Mouse (Mus musculus): ENCODE results near the gene Sh3kbp1. TPM values are rescaled to one million over a fixed set of nuclear protein-coding genes. Genes with fewer than 3 reads are reported as not detected.

Sh3kbp1 gene
- polyA plus RNA-seq, 1 experiment from 2014 or later = 28.5 TPM

GRCm38 (mm10) chrX:159671388-159671787 is 44.3 kb downstream of the Sh3kbp1 start:
- Histone ChIP-seq H3K27me3 (ENCODE audit: control insufficient read depth, insufficient read depth, low read length) (no peaks in the 10 kb centered on the region; the same call in 1 of the 2 replicates), H3K36me3 (ENCODE audit: control insufficient read depth, insufficient read depth, low read length) (no peaks in the 10 kb centered on the region), H3K9me3 (ENCODE audit: control insufficient read depth, low read length) (no peaks in the 10 kb centered on the region), H3K9ac (ENCODE audit: low read length) (no peak overlapping the region), H3K4me1 (replicated peaks; ENCODE audit: control insufficient read depth, insufficient read depth, low read length) (no peaks in the 10 kb centered on the region), H3K27ac (ENCODE audit: low read depth, low read length) (no peak overlapping the region), H3K4me3 (ENCODE audit: low read depth, low read length) (no peak overlapping the region), H3K4me2 (ENCODE audit: low read depth, low read length, severe bottlenecking) (no peak overlapping the region)
- no peak for DNase-seq (ENCODE audit: low spot score)
- 90% methylated on average over 7 of the region's 7 CpGs for WGBS
- ATAC-seq (replicated peaks; ENCODE audit: low FRiP score) = no peak

GRCm38 (mm10) chrX:159672466-159672865 is 45.4 kb downstream of the Sh3kbp1 start:
- H3K9me3 ChIP-seq (ENCODE audit: control insufficient read depth, low read length) = no peaks in the 10 kb centered on the region
- no peaks in the 10 kb centered on the region for H3K36me3 ChIP-seq (ENCODE audit: control insufficient read depth, insufficient read depth, low read length)
- H3K4me3 ChIP-seq (ENCODE audit: low read depth, low read length) = no peak overlapping the region
- H3K9ac ChIP-seq (ENCODE audit: low read length) = no peak overlapping the region
- WGBS = 49% methylated on average over 2 of the region's 2 CpGs
- ATAC-seq (replicated peaks; ENCODE audit: low FRiP score) (no peak), DNase-seq (ENCODE audit: low spot score) (no peak)
- no peak overlapping the region for H3K4me2 ChIP-seq (ENCODE audit: low read depth, low read length, severe bottlenecking)
- no peak overlapping the region for H3K27ac ChIP-seq (ENCODE audit: low read depth, low read length)
- H3K4me1 ChIP-seq (replicated peaks; ENCODE audit: control insufficient read depth, insufficient read depth, low read length) = no peaks in the 10 kb centered on the region
- no peaks in the 10 kb centered on the region; the same call in 1 of the 2 replicates for H3K27me3 ChIP-seq (ENCODE audit: control insufficient read depth, insufficient read depth, low read length)

GRCm38 (mm10) chrX:159676242-159676641 is 49.2 kb downstream of the Sh3kbp1 start:
- H3K27me3 ChIP-seq (ENCODE audit: control insufficient read depth, insufficient read depth, low read length) = peaks cover 2% of the 10 kb centered on the region; the same call in 1 of the 2 replicates
- 50% methylated on average over 2 of the region's 2 CpGs for WGBS
- no peak for DNase-seq (ENCODE audit: low spot score)
- H3K27ac ChIP-seq (ENCODE audit: low read depth, low read length) = no peak overlapping the region
- H3K9me3 ChIP-seq (ENCODE audit: control insufficient read depth, low read length) = no peaks in the 10 kb centered on the region
- no peak overlapping the region for H3K4me3 ChIP-seq (ENCODE audit: low read depth, low read length)
- no peak for ATAC-seq (replicated peaks; ENCODE audit: low FRiP score)
- H3K4me2 ChIP-seq (ENCODE audit: low read depth, low read length, severe bottlenecking) = no peak overlapping the region
- H3K4me1 ChIP-seq (replicated peaks; ENCODE audit: control insufficient read depth, insufficient read depth, low read length) = no peaks in the 10 kb centered on the region
- no peaks in the 10 kb centered on the region for H3K36me3 ChIP-seq (ENCODE audit: control insufficient read depth, insufficient read depth, low read length)
- H3K9ac ChIP-seq (ENCODE audit: low read length) = no peak overlapping the region

- DNase-seq (ENCODE audit: low spot score) (no peak), ATAC-seq (replicated peaks; ENCODE audit: low FRiP score) (no peak)
- Histone ChIP-seq H3K36me3 (ENCODE audit: control insufficient read depth, insufficient read depth, low read length) (no peaks in the 10 kb centered on the region), H3K4me2 (ENCODE audit: low read depth, low read length, severe bottlenecking) (no peak overlapping the region), H3K9ac (ENCODE audit: low read length) (no peak overlapping the region), H3K4me3 (ENCODE audit: low read depth, low read length) (no peak overlapping the region), H3K27ac (ENCODE audit: low read depth, low read length) (no peak overlapping the region), H3K4me1 (replicated peaks; ENCODE audit: control insufficient read depth, insufficient read depth, low read length) (no peaks in the 10 kb centered on the region), H3K9me3 (ENCODE audit: control insufficient read depth, low read length) (no peaks in the 10 kb centered on the region), H3K27me3 (ENCODE audit: control insufficient read depth, insufficient read depth, low read length) (peaks cover 2% of the 10 kb centered on the region; the same call in 1 of the 2 replicates)
- 75% methylated on average over 4 of the region's 4 CpGs for WGBS
Measured at GRCm38 (mm10) chrX:159677585-159678319, 50.7 kb downstream of the Sh3kbp1 start.

GRCm38 (mm10) chrX:159678320-159678835 is 51.3 kb downstream of the Sh3kbp1 start:
- Histone ChIP-seq H3K4me3 (ENCODE audit: low read depth, low read length) (no peak overlapping the region), H3K9ac (ENCODE audit: low read length) (no peak overlapping the region), H3K4me1 (replicated peaks; ENCODE audit: control insufficient read depth, insufficient read depth, low read length) (no peaks in the 10 kb centered on the region), H3K36me3 (ENCODE audit: control insufficient read depth, insufficient read depth, low read length) (no peaks in the 10 kb centered on the region), H3K27me3 (ENCODE audit: control insufficient read depth, insufficient read depth, low read length) (peaks cover 2% of the 10 kb centered on the region; the same call in 1 of the 2 replicates), H3K27ac (ENCODE audit: low read depth, low read length) (no peak overlapping the region), H3K4me2 (ENCODE audit: low read depth, low read length, severe bottlenecking) (no peak overlapping the region), H3K9me3 (ENCODE audit: control insufficient read depth, low read length) (no peaks in the 10 kb centered on the region)
- WGBS = 87% methylated on average over 5 of the region's 5 CpGs
- DNase-seq (ENCODE audit: low spot score) (no peak), ATAC-seq (replicated peaks; ENCODE audit: low FRiP score) (no peak)

GRCm38 (mm10) chrX:159685521-159685920 is 58.4 kb downstream of the Sh3kbp1 start:
- 47% methylated on average over 1 of the region's 1 CpGs for WGBS
- Histone ChIP-seq H3K4me1 (replicated peaks; ENCODE audit: control insufficient read depth, insufficient read depth, low read length) (no peaks in the 10 kb centered on the region), H3K9me3 (ENCODE audit: control insufficient read depth, low read length) (no peaks in the 10 kb centered on the region), H3K9ac (ENCODE audit: low read length) (no peak overlapping the region), H3K27me3 (ENCODE audit: control insufficient read depth, insufficient read depth, low read length) (peaks cover 2% of the 10 kb centered on the region; the same call in 1 of the 2 replicates), H3K36me3 (ENCODE audit: control insufficient read depth, insufficient read depth, low read length) (no peaks in the 10 kb centered on the region), H3K4me2 (ENCODE audit: low read depth, low read length, severe bottlenecking) (no peak overlapping the region), H3K4me3 (ENCODE audit: low read depth, low read length) (no peak overlapping the region), H3K27ac (ENCODE audit: low read depth, low read length) (no peak overlapping the region)
- ATAC-seq (replicated peaks; ENCODE audit: low FRiP score) (no peak), DNase-seq (ENCODE audit: low spot score) (no peak)

- Histone ChIP-seq H3K9ac (ENCODE audit: low read length) (no peak overlapping the region), H3K27me3 (ENCODE audit: control insufficient read depth, insufficient read depth, low read length) (no peaks in the 10 kb centered on the region; the same call in 1 of the 2 replicates), H3K36me3 (ENCODE audit: control insufficient read depth, insufficient read depth, low read length) (no peaks in the 10 kb centered on the region), H3K27ac (ENCODE audit: low read depth, low read length) (no peak overlapping the region), H3K9me3 (ENCODE audit: control insufficient read depth, low read length) (no peaks in the 10 kb centered on the region), H3K4me2 (ENCODE audit: low read depth, low read length, severe bottlenecking) (no peak overlapping the region), H3K4me1 (replicated peaks; ENCODE audit: control insufficient read depth, insufficient read depth, low read length) (no peaks in the 10 kb centered on the region), H3K4me3 (ENCODE audit: low read depth, low read length) (no peak overlapping the region)
- no peak for ATAC-seq (replicated peaks; ENCODE audit: low FRiP score)
- 87% methylated on average over 4 of the region's 4 CpGs for WGBS
- no peak for DNase-seq (ENCODE audit: low spot score)
Measured at GRCm38 (mm10) chrX:159686850-159687249, 59.8 kb downstream of the Sh3kbp1 start.

GRCm38 (mm10) chrX:159688698-159689097 is 61.6 kb downstream of the Sh3kbp1 start:
- Histone ChIP-seq H3K36me3 (ENCODE audit: control insufficient read depth, insufficient read depth, low read length) (no peaks in the 10 kb centered on the region), H3K9me3 (ENCODE audit: control insufficient read depth, low read length) (no peaks in the 10 kb centered on the region), H3K4me3 (ENCODE audit: low read depth, low read length) (no peak overlapping the region), H3K9ac (ENCODE audit: low read length) (no peak overlapping the region), H3K4me1 (replicated peaks; ENCODE audit: control insufficient read depth, insufficient read depth, low read length) (no peaks in the 10 kb centered on the region), H3K27me3 (ENCODE audit: control insufficient read depth, insufficient read depth, low read length) (no peaks in the 10 kb centered on the region; the same call in 1 of the 2 replicates), H3K4me2 (ENCODE audit: low read depth, low read length, severe bottlenecking) (no peak overlapping the region), H3K27ac (ENCODE audit: low read depth, low read length) (no peak overlapping the region)
- ATAC-seq (replicated peaks; ENCODE audit: low FRiP score) = no peak
- DNase-seq (ENCODE audit: low spot score) = no peak
- 95% methylated on average over 5 of the region's 5 CpGs for WGBS

All from forebrain, embryonic 11.5 days (tissue).